In the genomic region with DNA sequence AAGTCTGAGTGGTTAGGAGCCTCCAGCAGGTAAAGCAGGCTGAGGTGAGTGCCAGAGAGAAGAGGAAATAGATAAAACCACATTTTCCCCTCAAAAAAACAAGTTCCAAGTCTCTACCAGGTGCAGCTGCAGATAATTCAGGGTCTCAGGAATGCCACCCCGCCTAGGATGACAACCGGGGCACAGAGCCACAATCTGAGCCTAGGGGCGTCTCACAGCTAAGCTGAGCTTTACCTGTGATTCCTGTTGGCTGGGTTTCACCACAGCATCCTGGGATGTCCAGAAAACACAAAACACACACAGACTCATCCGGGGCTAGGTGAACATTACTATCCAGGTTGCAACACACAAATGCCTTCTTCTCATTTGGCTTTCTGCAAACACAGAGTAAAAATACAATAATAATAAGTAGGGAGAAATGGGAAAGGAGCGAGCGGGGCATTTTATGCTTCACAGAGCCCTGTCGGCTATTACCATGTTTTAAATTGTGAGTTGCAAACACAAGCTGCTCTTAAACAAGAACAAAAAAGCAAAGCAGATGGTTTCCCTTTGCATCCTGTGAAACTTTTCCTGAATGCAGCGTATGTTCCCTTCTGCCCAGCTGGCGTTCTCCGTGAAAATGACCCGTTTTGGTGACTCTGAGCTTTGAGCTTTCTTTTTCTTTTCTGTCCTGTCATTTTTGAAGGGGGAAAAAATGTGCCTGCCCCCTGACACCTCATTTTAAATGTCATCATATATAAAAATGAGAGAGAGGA, we compare ENCODE assay signal across 12 mouse cellular contexts.
DNase-seq lines count a peak whose midpoint lies in the region; ATAC-seq and TF ChIP-seq lines count a peak whose summit lies in the region.
"Had no signal": no experiment of that assay in that cellular context is flagged by ENCODE, and none has a peak within 500 bp of the region (broad histone marks: within the 10 kb centered on the region; RNA-seq: fewer than 3 reads in every experiment).

No protein-coding gene starts in this region.

- TF ChIP-seq CTCF in hindbrain, postnatal 0 days (IDR thresholded peaks at IDR 0.05; ENCODE audit: low read depth), result no peak
- TF ChIP-seq CTCF in left cerebral cortex, adult 2 months (IDR thresholded peaks at IDR 0.05), result no peak
- no peak for TF ChIP-seq CTCF in stomach, postnatal 0 days (IDR thresholded peaks at IDR 0.05; ENCODE audit: low read depth)

- ATAC-seq in hindbrain, postnatal 0 days, result no peak
- no peak for ATAC-seq in hindbrain, embryonic 13.5 days (ENCODE audit: low FRiP score)
- ATAC-seq in stomach, postnatal 0 days (ENCODE audit: low FRiP score, low TSS enrichment), result no peak
- ATAC-seq in activated CD4-positive, CD25-positive, alpha-beta regulatory T cell, adult 4 months, result no peak

- no peaks in the 10 kb centered on the region for H3K4me1 ChIP-seq in hindbrain, postnatal 0 days (ENCODE audit: insufficient read depth, low read length)
- H3K4me1 ChIP-seq in hindbrain, embryonic 13.5 days (replicated peaks), result 0 out of 2 replicates have a peak, but pooled peaks cover 5% of the 10 kb centered on the region
- H3K4me1 ChIP-seq in stomach, postnatal 0 days (replicated peaks; ENCODE audit: control insufficient read depth, insufficient read depth), result no peaks in the 10 kb centered on the region
- H3K4me1 ChIP-seq: heart, embryonic 10.5 days had no signal

- 46% methylated on average over 11 of the region's 11 CpGs for WGBS in hindbrain, postnatal 0 days
- 67% methylated on average over 11 of the region's 11 CpGs for WGBS in hindbrain, embryonic 13.5 days
- WGBS in stomach, postnatal 0 days, result 59% methylated on average over 11 of the region's 11 CpGs

- no peaks in the 10 kb centered on the region for H3K27me3 ChIP-seq in hindbrain, postnatal 0 days (ENCODE audit: insufficient read depth, low read length)
- no peaks in the 10 kb centered on the region for H3K27me3 ChIP-seq in hindbrain, embryonic 13.5 days
- no peaks in the 10 kb centered on the region for H3K27me3 ChIP-seq in stomach, postnatal 0 days (ENCODE audit: control insufficient read depth, insufficient read depth, low read length)
- H3K27me3 ChIP-seq: embryonic facial prominence, embryonic 13.5 days had no signal

- H3K4me3 ChIP-seq in hindbrain, postnatal 0 days (ENCODE audit: low read length), result no peak overlapping the region
- no peak overlapping the region for H3K4me3 ChIP-seq in hindbrain, embryonic 13.5 days
- H3K4me3 ChIP-seq in left cerebral cortex, adult 2 months, result no peak overlapping the region
- no peak overlapping the region for H3K4me3 ChIP-seq in stomach, postnatal 0 days (ENCODE audit: low read depth, low read length)
- H3K4me3 ChIP-seq: embryonic facial prominence, embryonic 13.5 days; heart, embryonic 10.5 days had no signal

- H3K4me2 ChIP-seq in hindbrain, postnatal 0 days (ENCODE audit: low read depth, low read length), result no peak overlapping the region
- H3K4me2 ChIP-seq in hindbrain, embryonic 13.5 days, result no peak overlapping the region
- H3K4me2 ChIP-seq in stomach, postnatal 0 days (replicated peaks; ENCODE audit: low read depth), result no peak overlapping the region
- H3K4me2 ChIP-seq: embryonic facial prominence, embryonic 13.5 days had no signal

- no peaks in the 10 kb centered on the region for H3K9me3 ChIP-seq in hindbrain, postnatal 0 days (ENCODE audit: low read length)
- no peaks in the 10 kb centered on the region for H3K9me3 ChIP-seq in hindbrain, embryonic 13.5 days
- H3K9me3 ChIP-seq in stomach, postnatal 0 days (ENCODE audit: control insufficient read depth, low read length), result no peaks in the 10 kb centered on the region
- H3K9me3 ChIP-seq: embryonic facial prominence, embryonic 13.5 days; heart, embryonic 10.5 days had no signal

- H3K36me3 ChIP-seq in hindbrain, postnatal 0 days (ENCODE audit: insufficient read depth, low read length), result no peaks in the 10 kb centered on the region
- no peaks in the 10 kb centered on the region for H3K36me3 ChIP-seq in hindbrain, embryonic 13.5 days
- no peaks in the 10 kb centered on the region for H3K36me3 ChIP-seq in stomach, postnatal 0 days (ENCODE audit: control insufficient read depth, insufficient read depth, low read length)
- H3K36me3 ChIP-seq: embryonic facial prominence, embryonic 13.5 days; heart, embryonic 10.5 days had no signal

- H3K9ac ChIP-seq in hindbrain, postnatal 0 days (replicated peaks; ENCODE audit: low read length), result no peak overlapping the region
- H3K9ac ChIP-seq in hindbrain, embryonic 13.5 days, result no peak overlapping the region
- H3K9ac ChIP-seq in stomach, postnatal 0 days (ENCODE audit: low read length), result no peak overlapping the region
- H3K9ac ChIP-seq: embryonic facial prominence, embryonic 13.5 days had no signal

- no peak overlapping the region; the same call in 1 of the 2 replicates for H3K27ac ChIP-seq in hindbrain, postnatal 0 days
- H3K27ac ChIP-seq in hindbrain, embryonic 13.5 days, result no peak overlapping the region
- no peak overlapping the region for H3K27ac ChIP-seq in left cerebral cortex, adult 2 months
- no peak overlapping the region for H3K27ac ChIP-seq in stomach, postnatal 0 days (replicated peaks)
- H3K27ac ChIP-seq: embryonic facial prominence, embryonic 13.5 days; heart, embryonic 10.5 days had no signal

- peak; percentile 28 for DNase-seq in hindbrain, postnatal 0 days (ENCODE audit: low spot score)
- peak; percentile 11 to 58 for DNase-seq in frontal cortex, postnatal 36 days (ENCODE audit: low spot score in 2 of 2)
- DNase-seq in left cerebral cortex, adult 2 months (ENCODE audit: extremely low spot score in 1 of 2, low spot score in 2 of 2), result peak; percentile 11 to 31
- DNase-seq in telencephalon, adult 2 months (ENCODE audit: low read depth, low spot score), result peak; percentile 66
- no peak for DNase-seq in stomach, postnatal 0 days (ENCODE audit: low spot score)
- DNase-seq: cerebellum, adult 9-11 months; kidney, adult 11 months; liver had no signal

- intact Hi-C loops in left cerebral cortex, adult 2 months (cut with DNase I), result no loop called here

- no peak for TF ChIP-seq EP300 in stomach, postnatal 0 days (optimal IDR thresholded peaks at IDR 0.05)
